Mouse (Mus musculus) left cerebral cortex, postnatal 4 days (tissue): ENCODE results near the gene Vps16. TPM values are rescaled to one million over a fixed set of nuclear protein-coding genes. Genes with fewer than 3 reads are reported as not detected.

Experiments used
- DNase-seq: peaks from one replicate; pipeline ENCODE4 v3.0.0-alpha.2; 2022
- intact Hi-C: fragments of 180-260 bp; cut with DNase I; formaldehyde crosslinking; loops from one replicate; pipeline ENCODE4 v1.15.1; 2025
- total RNA-seq, 2 experiments: library from RNA; stranded (reverse); gene quantifications; 2 replicates each; pipeline ENCODE4 v1.2.3; 2021

Vps16 gene
- total RNA-seq, 2 experiments from 2014 or later = 96.4 to 113 TPM

DNA sequence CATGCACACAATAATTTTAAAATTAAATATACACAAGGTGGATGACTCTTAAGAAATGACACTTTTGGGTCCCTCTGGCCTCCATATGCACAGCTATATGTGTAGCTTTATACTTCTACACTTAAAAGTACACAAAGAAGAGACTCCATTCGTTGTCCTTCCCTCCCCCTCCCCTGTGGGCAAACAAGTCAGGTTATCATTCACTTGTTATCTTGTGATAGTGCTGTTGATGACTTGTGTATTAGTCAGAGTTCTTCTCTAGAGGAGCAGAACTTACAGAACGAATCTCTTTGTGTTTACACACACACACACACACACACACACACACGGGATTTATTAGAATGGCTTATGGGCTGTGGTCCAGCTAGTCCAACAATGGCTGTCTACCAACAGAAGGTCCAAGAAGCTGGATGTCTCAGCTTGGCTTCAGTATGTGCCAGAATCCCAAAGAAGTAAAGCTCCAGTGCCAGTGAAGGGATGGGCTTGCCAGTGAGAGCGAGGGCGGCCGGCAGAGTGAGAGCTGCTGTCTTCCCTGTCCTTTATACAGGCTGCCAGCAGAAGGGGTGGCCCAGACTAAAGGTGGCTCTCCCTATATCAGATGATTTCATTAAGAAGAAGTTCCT, 30.7 kb downstream of the Vps16 start:
- peak; percentile 82 for DNase-seq
- intact Hi-C loops = loop anchor here (5.0 kb wide), 1 partner anchor 67 kb away; no protein-coding TSS in a partner anchor

DNA sequence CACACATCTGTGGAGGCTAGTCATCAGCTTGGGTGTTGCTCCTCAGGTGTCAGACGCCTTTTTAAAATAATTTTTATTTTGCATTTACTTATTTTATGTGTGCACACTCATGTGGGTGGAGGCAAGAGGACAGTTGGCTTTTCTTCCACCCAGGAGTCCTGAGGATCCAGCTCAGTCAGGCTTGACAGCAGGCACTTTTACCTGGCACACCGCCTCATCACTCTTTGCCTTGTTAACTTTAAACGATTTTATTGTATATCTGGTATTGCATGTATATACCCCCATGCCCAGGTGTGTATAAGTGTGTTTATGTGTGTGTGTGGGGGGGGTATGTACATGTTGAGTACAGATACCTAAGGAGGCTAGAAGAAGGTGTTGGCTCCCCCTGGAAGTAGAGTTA, 33.7 kb downstream of the Vps16 start:
- no peak for DNase-seq
- intact Hi-C loops = no loop called here

DNA sequence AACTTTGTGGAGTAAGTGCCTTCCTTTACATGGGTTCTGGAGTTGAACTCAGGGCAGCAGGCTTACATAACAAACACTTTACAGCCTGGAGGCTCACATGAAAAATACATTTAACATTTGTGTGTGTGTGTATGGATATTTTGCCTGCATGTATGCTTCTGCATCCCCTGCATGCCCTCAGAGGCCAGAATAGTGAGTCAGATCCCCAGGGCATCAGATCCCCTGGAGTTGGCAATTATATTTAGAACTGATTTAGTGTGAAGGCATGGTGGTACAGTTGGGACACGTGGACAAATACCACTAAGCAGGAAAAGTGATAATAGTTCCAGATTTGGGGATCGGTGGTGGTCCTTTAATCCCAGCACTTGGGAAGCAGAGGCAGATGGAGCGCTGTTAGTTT, 35.4 kb downstream of the Vps16 start:
- intact Hi-C loops = no loop called here
- no peak for DNase-seq

DNA sequence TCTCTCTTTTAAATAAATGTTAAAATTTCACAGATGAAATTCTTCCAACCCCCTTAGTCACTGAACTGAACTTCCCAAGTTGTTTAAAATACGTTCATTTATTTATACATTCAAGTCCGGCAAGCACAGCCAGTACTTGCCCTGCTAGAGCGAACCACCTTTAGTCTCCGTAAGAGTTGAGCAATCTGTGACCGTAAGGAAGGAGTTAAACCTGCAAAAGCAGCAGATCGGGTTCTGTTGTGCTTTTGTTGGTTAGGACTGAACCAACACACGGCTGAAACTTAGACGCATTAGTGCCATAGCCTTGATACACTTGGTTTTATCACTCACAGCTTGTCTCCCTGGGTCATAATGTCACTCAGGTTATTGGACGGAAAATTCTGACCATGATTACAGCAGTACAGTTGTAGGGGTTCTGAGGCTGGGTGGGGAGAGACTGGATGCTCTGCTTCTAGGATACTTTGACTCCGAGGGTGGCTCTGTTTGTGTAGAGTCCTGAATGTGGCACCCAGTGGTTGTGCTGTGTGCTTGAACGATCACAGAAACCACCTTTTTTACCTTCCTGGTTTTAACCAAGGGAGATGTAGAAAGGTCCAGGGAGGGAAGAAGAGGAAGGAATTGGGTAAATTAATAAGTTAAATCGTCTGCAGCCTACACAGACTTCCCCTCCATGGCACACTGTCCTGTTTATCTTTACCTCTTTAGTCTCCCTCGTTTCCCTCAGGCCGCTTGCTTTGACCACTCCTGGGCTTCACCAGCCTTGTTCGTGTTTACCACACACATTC, 37.3 kb downstream of the Vps16 start:
- intact Hi-C loops = no loop called here
- no peak for DNase-seq

DNA sequence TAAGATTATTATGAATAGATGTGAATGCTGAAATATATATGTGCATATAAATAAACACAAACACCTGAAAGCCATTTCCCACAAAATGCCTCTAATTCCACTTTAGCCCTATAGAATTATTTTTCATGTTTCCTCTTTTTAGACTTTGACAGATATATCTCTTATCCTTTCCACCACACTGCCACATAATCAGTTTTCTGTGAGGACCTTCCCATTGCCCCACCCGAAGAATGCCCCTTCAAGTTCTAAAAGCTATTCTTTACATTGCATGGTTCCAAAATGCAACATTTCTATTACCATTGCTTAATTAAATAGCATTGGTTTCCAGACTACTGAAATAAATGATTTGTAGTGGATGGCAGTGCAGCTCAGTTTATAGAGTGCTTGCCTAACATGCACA, 42.3 kb downstream of the Vps16 start:
- intact Hi-C loops = no loop called here

DNA sequence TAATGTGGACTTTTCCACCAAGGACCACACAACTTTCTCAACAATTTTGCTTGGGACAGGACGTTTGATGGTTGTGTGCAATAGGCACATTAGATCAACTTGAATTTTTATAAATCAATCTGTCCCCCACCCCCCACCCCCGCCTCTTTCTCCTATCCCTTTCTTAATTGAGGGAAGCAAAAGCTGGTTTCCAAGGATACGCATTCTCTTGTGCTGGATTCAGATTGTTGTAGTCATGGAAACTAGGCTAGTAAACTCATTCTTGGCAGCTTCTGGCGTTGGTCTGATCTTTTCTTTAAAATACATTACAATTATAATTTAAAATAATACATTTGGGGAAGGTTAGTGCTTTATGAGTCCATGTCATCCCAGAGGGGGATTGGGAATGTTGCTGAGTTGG, 45.2 kb downstream of the Vps16 start:
- DNase-seq = no peak
- intact Hi-C loops = no loop called here

More for the DNA sequence above, 42.3 kb downstream of the Vps16 start:
- no peak for DNase-seq

DNA sequence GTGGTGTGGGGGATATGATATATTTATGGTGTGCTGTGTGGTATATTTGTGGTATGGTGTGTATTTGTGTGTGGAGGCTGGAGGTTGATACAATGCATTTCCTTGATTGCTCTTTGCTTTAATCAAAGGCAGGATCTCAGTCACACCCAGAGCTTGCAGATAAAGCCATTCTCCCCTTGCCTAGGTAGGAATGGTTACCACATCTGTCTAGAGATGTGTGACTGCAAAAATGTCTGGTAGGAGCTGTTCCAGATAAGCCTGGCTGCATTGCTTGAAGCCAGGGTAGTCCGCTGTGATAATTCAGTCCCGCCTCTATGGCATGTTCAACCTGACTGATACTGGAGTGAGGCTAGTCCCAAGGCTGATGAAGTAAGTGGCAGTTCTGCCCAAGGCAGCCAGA, 45.8 kb downstream of the Vps16 start:
- no peak for DNase-seq
- intact Hi-C loops = no loop called here

DNA sequence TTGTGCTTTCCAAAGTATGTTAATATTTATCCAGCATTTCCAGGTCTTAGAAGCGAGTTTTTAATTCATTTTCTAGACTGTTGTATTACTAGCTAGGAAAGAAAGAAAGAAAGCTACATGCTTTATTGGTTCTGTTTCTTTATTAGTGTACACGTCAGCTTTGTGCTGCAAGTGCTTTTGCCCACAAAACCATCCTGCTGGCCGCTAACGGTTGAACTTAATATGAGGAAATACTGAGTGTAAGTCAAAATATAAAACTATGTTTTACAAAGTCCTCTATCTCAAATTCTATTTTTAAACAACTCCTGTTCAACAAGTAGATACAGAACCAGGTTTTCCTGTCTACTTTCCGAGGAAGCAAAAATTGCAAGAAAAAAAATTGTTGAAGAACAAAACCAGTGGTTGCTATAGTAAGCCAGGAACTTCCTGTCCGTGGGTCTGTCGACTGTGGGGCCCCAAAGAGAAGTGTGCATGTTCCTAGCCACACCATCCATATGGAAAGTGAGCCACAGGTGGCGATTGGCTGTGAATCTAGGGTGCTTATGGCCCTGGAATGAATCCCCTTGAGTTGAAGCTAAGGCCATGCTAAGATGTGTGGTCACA, 48.9 kb downstream of the Vps16 start:
- DNase-seq = no peak
- intact Hi-C loops = no loop called here

DNA sequence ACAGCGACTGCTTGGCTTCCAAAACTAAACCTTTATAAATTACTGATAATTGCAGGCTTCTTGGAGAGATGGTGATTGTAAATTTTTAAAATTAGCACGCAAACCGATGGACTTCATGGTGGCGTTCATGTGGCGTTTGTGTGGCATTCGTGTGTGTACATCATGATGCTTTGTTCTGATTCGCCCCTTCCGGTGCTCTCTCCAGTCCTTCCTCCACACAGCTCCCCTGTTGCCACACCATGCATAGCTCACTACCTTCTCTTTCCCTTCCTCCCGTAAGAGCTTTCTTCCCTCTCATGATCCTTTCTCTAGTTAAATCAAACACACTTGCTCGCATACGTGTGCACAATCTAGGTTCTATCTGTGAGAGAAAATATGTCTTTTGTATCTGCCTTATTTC, 51.6 kb downstream of the Vps16 start:
- intact Hi-C loops = no loop called here
- no peak for DNase-seq

DNA sequence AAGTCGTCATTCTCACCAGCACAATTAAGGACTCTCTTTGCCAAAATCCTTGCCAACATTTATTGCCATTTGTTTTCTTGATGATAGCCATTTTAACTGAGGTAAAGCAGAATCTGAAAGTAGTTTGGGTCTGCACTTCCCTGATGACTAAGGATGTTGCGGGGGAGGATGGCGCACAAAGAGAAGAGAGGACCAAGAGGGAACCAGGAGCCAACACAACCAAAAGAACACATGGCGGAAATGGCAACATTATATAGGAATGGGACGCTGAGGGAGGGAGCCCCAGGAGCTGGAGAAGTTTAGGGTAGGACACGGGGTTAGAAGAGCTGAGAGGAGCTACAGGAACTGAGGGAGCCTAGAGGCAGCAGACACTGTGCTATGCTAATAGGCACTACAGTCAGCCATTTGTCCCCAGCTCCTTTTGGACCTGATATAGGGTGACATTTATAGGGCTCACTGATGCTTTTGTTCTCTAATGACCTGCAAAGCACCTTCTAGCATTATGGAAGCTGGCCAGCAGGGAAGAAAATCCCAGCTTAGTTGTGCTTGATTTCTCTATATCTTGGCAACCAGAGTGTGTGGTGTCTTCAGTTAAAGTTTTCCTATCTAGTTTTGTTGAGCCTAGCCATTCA, 52.6 kb downstream of the Vps16 start:
- DNase-seq = no peak
- intact Hi-C loops = no loop called here

DNA sequence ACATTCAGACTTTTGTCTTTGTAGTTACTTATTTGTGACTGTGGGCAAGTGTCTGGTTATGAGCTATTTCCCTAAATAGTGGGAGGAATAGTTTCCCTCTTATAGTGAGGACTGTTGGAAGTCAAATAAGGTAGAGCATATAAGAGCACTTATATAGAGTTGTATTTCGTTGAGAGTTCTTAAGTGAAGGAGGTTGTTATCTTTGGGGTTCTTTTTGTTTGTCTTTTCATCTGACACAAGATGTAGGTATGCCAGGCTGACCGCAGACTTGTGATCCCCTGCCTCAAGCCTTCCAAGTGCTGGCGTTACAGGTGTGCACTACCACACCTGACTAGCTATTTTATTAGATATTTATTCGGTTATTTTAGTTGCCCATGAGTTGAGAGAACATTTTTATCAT, 58.0 kb downstream of the Vps16 start:
- DNase-seq = no peak
- intact Hi-C loops = no loop called here

DNA sequence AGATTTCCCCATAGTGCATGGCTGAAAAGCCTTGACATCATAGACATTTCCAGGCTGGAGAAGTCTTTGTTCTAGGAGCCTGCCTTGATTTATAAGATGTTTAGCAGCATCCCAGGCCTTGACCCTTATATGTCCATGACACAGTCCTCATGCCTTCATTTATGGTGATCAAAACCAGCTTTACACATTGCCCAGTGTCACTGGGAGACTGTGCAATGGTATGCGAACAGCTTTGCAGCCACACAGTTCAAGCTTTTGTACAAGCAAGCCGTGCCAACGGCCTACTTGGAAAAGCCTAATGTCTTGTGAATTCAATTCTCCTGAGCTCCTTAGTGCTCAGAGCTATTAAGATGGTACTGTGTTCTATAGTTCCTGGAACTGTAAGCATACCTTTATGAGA, 58.6 kb downstream of the Vps16 start:
- DNase-seq = no peak
- intact Hi-C loops = no loop called here

DNA sequence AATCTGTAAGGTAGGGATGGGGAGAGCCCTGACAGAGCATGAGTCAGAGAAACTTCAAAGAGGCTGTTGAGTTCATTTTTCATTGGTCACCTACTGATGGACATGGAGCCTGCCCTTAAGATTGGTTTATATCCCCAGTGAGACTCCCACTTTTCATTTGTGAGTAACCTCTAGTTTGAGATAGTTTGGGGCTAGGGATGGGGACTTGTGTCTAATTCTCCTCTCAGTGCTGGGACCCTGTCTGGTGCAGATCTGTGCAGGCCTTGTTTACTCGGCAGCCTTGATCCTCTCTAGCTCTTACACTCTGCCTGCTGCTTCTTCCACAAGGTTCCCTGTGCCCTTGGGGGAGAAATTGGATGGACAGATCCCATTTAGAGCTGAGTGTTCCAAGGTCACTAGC, 60.1 kb downstream of the Vps16 start:
- intact Hi-C loops = no loop called here
- DNase-seq = no peak

DNA sequence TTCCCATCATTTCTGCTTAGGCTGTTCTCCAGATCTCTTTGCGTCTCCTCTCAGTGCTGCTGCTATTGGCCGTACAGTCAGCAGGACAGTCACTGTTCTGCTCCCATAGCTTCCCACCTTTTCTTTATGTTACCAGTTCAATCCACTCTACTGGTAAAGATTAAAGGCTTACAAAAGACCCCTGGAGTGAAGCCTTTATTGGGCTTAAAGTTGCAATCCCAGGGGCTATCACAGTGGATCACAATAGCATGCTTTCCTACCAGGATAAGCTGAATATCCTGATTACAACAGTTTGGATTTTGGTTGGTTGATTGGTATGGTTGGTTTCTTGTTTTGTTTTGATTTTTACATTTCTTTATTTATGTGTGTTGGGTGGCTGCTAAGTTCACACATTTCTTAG, 63.9 kb downstream of the Vps16 start:
- no peak for DNase-seq
- intact Hi-C loops = no loop called here

DNA sequence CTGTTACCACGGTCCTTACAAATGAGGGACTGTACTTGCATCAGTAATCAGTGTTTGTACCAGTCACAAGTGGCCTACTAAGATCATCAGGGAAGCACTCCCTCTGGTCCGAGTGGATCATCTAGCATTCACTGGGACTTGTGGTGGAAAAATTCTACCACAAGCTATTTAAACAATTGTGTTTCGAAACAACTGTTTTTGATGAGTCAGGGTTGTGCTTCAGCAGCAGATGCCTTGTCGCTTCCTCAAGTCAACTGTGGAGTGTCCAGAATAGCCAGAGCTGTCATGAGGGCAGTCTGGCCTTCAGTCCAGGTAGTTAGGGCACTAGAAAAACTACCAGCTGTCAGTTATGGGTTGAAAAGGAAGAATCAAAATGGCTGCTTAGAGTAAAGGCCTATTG, 64.5 kb downstream of the Vps16 start:
- intact Hi-C loops = no loop called here
- DNase-seq = no peak

DNA sequence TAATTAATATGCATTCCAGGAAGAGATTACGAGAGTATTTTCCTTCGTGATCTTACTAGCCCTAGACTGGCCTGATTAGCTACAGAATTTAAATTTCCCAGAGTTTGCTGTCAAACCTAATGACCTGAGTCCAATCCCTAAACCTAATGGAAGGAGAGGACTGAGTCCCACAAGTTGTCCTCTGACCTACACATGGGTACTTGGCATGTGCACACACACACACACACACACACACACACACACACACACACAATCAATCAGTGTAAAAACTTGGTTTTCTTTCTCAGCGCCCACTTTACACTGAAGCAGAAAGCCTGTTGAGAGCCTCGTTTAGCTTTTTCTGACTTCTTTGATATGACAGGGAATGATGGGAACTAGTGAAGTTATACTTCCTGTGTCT, 67.0 kb downstream of the Vps16 start:
- intact Hi-C loops = no loop called here
- DNase-seq = no peak

DNA sequence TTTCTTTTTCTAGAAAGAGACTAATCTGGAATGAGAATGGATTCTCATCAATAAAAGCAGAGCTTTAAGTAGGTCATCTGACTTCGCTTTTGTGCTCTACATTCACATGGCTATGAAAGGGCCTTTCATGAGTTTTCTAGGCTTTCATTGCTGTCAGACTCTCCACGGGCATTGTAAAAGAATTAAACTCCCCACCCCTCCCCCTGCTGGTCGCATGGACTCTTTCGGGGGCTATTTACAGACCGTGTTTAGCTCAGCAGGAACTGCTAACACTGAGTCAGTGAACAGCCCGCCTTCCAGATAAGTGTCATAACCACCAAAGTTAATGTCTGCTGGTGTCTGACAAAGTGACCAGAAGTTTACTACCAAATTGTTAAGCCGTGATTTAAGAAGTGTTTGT, 67.4 kb downstream of the Vps16 start:
- peak; percentile 68 for DNase-seq
- intact Hi-C loops = no loop called here

Other genes with a start within 250 kb of the Vps16 start
- 100 to 1,000 TPM; 131 to 148 TPM for gene Snrpb, start 244.9 kb upstream of the Vps16 start, total RNA-seq
- gene Tmc2, start 229.1 kb upstream of the Vps16 start, total RNA-seq = not detected
- 100 to 1,000 TPM; 187 to 188 TPM for gene Nop56, start 149.9 kb upstream of the Vps16 start, total RNA-seq
- gene Idh3b, start 139.8 kb upstream of the Vps16 start, total RNA-seq = 100 to 1,000 TPM; 143 to 150 TPM
- 10 to 100 TPM; 11.7 to 16.5 TPM for gene Ebf4, start 129.2 kb upstream of the Vps16 start, total RNA-seq
- gene Cpxm1, start 26.8 kb upstream of the Vps16 start, total RNA-seq = 10 to 100 TPM; 25.2 to 26.4 TPM
- gene Gm28372, start 19.1 kb upstream of the Vps16 start, total RNA-seq = not detected
- gene 1700020A23Rik, start 19.1 kb upstream of the Vps16 start, total RNA-seq = not detected
- not detected for gene Tmem239, start 17.9 kb upstream of the Vps16 start, total RNA-seq
- gene Pced1a, start 362 bp downstream of the Vps16 start, total RNA-seq = 10 to 100 TPM; 31.7 to 33.2 TPM
- gene Ptpra, start 25.9 kb downstream of the Vps16 start, total RNA-seq = 100 to 1,000 TPM; 243 to 247 TPM
- 10 to 100 TPM; 56.6 to 60.0 TPM for gene Mrps26, start 139.4 kb downstream of the Vps16 start, total RNA-seq
- 1 to 10 TPM in 1 of 2 experiments, under 1 TPM in 1; 0.88 to 1.0 TPM for gene Oxt, start 151.8 kb downstream of the Vps16 start, total RNA-seq
- gene Avp, start 158.2 kb downstream of the Vps16 start, total RNA-seq = 10 to 100 TPM in 1 of 2 experiments, 1 to 10 TPM in 1; 2.1 to 21.1 TPM
- 1 to 10 TPM; 7.8 to 9.7 TPM for gene Fastkd5, start 205.7 kb downstream of the Vps16 start, total RNA-seq
- gene Ubox5, start 205.7 kb downstream of the Vps16 start, total RNA-seq = 1 to 10 TPM; 8.8 to 9.1 TPM
- 10 to 100 TPM; 29.0 to 34.9 TPM for gene Lzts3, start 218.5 kb downstream of the Vps16 start, total RNA-seq
- 10 to 100 TPM; 56.3 to 68.9 TPM for gene Ddrgk1, start 240.3 kb downstream of the Vps16 start, total RNA-seq
- 10 to 100 TPM; 48.3 to 48.7 TPM for gene Itpa, start 243.3 kb downstream of the Vps16 start, total RNA-seq